Mouse (Mus musculus) olfactory bulb, adult 2 months (tissue): ENCODE results near the gene Smc1b.

Source experiments
- CTCF ChIP-seq: fragments of 200-500 bp; IDR thresholded peaks from 2 replicates; pipeline ENCODE4 v1.5.1; 2012; ENCODE audit warnings: low read depth, mild to moderate bottlenecking, low read length, moderate library complexity; ENCODE audit not compliant: insufficient read depth
- POLR2A ChIP-seq: fragments of 200-500 bp; IDR thresholded peaks from 2 replicates; pipeline ENCODE4 v1.6.1; 2012; ENCODE audit warnings: mild to moderate bottlenecking, low read depth, low read length, moderate library complexity; ENCODE audit not compliant: insufficient read depth

GRCm38 (mm10) chr15:85144249-85144648 lies 12.5 kb upstream of the Smc1b start:
- TF ChIP-seq POLR2A (no peak), CTCF (no peak)
